Mouse (Mus musculus): ENCODE measurements around the gene Papln. TPM values are rescaled to one million over a fixed set of nuclear protein-coding genes. Genes with fewer than 3 reads are reported as not detected.

Gene Papln
- polyA plus RNA-seq (2015; fragmentation: Nextera tagmentation; extraction: Ambion mirVana) = 2.2 and 2.8 TPM in 2 replicates

- peaks cover 4% of the 10 kb centered on the region; the same call in 1 of the 2 replicates for H3K27me3 ChIP-seq
- H3K9ac ChIP-seq = peak within 1 kb of the TSS; percentile 62
- peaks cover 58% of the 10 kb centered on the region for H3K4me1 ChIP-seq
- WGBS = 12% methylated on average over 25 of the region's 31 CpGs
- H3K4me2 ChIP-seq = peak within 1 kb of the TSS; percentile 74
- peak within 1 kb of the TSS; percentile 57; the same call in 1 of the 2 replicates for H3K27ac ChIP-seq
- ATAC-seq (ENCODE audit: insufficient number of reproducible peaks, insufficient read depth, low FRiP score, low TSS enrichment, low read depth) = 0 out of 2 replicates have a peak, but pooled peaks have one; percentile 7
- no peaks in the 10 kb centered on the region for H3K36me3 ChIP-seq
- H3K4me3 ChIP-seq = peak within 1 kb of the TSS; percentile 42
- H3K9me3 ChIP-seq = no peaks in the 10 kb centered on the region
These were observed at the start of gene Papln for GRCm38 (mm10) chr12:83763311-83764043. Papln (plus strand) TSS chr12:83763634.

DNA sequence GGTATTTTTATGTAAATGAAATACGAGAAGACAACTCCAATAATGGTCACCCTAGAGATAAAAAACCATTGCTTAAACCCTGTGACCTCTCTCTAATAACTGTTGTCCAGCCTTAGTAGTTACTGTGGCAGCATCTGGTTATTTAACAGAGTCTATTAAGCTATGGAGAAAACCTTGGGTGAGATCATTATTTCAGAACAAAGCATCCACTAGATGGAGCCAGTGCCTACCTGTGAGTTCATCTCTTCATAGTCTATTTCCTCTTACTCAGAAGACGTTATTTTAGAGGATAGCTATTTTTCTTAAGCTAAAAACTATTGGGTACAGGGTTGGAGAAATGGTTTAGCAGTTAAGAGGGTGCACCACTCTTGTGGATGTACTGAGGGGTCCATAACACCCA, 49.7 kb upstream of the Papln start:
- Histone ChIP-seq H3K9me3 (no peaks in the 10 kb centered on the region), H3K4me3 (no peak overlapping the region), H3K27ac (no peak overlapping the region), H3K36me3 (peaks cover 67% of the 10 kb centered on the region), H3K27me3 (no peaks in the 10 kb centered on the region), H3K4me1 (no peaks in the 10 kb centered on the region), H3K4me2 (no peak overlapping the region), H3K9ac (no peak overlapping the region)
- no peak for ATAC-seq (ENCODE audit: insufficient number of reproducible peaks, insufficient read depth, low FRiP score, low TSS enrichment, low read depth)
- 42% methylated on average over 2 of the region's 2 CpGs for WGBS

- H3K9me3 ChIP-seq = no peaks in the 10 kb centered on the region
- WGBS = 89% methylated on average over 15 of the region's 15 CpGs
- ATAC-seq (ENCODE audit: insufficient number of reproducible peaks, insufficient read depth, low FRiP score, low TSS enrichment, low read depth) = no peak
- H3K4me3 ChIP-seq = no peak overlapping the region
- H3K27me3 ChIP-seq = no peaks in the 10 kb centered on the region
- peaks cover 9% of the 10 kb centered on the region for H3K4me1 ChIP-seq
- H3K36me3 ChIP-seq = peaks cover 71% of the 10 kb centered on the region
- no peak overlapping the region for H3K4me2 ChIP-seq
- H3K9ac ChIP-seq = no peak overlapping the region
- H3K27ac ChIP-seq = no peak overlapping the region
These were observed 46.8 kb upstream of the Papln start for GRCm38 (mm10) chr12:83716416-83717184.

DNA sequence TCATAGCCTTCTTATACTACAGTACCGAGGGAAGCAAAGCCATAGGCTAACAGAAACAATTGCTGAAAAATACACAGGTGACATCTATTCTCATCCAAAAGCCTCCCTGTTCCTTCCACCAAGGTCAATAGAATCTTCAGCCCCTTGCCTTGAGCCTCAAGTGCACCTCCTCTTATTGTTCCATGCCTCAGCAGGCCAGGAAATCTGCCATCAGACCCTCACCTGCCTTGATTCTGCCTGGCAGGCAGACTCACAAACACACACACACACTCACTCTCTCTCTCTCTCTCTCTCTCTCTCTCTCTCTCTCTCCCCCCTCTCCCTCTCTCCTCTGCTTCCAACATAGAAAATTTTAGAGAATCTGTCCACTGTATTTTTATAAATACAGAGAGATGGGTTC, 44.0 kb upstream of the Papln start:
- 97% methylated on average over 1 of the region's 1 CpGs for WGBS
- H3K27me3 ChIP-seq = no peaks in the 10 kb centered on the region
- peaks cover 72% of the 10 kb centered on the region for H3K36me3 ChIP-seq
- peaks cover 9% of the 10 kb centered on the region for H3K4me1 ChIP-seq
- H3K9ac ChIP-seq = no peak overlapping the region
- no peak overlapping the region for H3K27ac ChIP-seq
- H3K4me3 ChIP-seq = no peak overlapping the region
- no peak for ATAC-seq (ENCODE audit: insufficient number of reproducible peaks, insufficient read depth, low FRiP score, low TSS enrichment, low read depth)
- H3K9me3 ChIP-seq = no peaks in the 10 kb centered on the region
- H3K4me2 ChIP-seq = no peak overlapping the region

GRCm38 (mm10) chr12:83721281-83721680, 42.2 kb upstream of the Papln start:
- Histone ChIP-seq H3K9ac (no peak overlapping the region), H3K9me3 (no peaks in the 10 kb centered on the region), H3K27me3 (no peaks in the 10 kb centered on the region), H3K36me3 (peaks cover 74% of the 10 kb centered on the region), H3K4me1 (peaks cover 9% of the 10 kb centered on the region), H3K27ac (peak overlapping the region; percentile 74), H3K4me3 (no peak overlapping the region), H3K4me2 (no peak overlapping the region)
- WGBS = 38% methylated on average over 6 of the region's 6 CpGs
- ATAC-seq (ENCODE audit: insufficient number of reproducible peaks, insufficient read depth, low FRiP score, low TSS enrichment, low read depth) = peak; percentile 67

- Histone ChIP-seq H3K4me2 (no peak overlapping the region), H3K27me3 (no peaks in the 10 kb centered on the region), H3K9ac (no peak overlapping the region), H3K4me1 (peaks cover 9% of the 10 kb centered on the region), H3K27ac (no peak overlapping the region), H3K9me3 (no peaks in the 10 kb centered on the region), H3K4me3 (no peak overlapping the region), H3K36me3 (peaks cover 68% of the 10 kb centered on the region)
- no peak for ATAC-seq (ENCODE audit: insufficient number of reproducible peaks, insufficient read depth, low FRiP score, low TSS enrichment, low read depth)
- WGBS = 78% methylated on average over 3 of the region's 3 CpGs
These were observed 40.4 kb upstream of the Papln start for GRCm38 (mm10) chr12:83723037-83723436.

- Histone ChIP-seq H3K27ac (no peak overlapping the region), H3K4me3 (no peak overlapping the region), H3K9me3 (no peaks in the 10 kb centered on the region), H3K27me3 (no peaks in the 10 kb centered on the region), H3K4me1 (no peaks in the 10 kb centered on the region), H3K9ac (no peak overlapping the region), H3K4me2 (no peak overlapping the region), H3K36me3 (peaks cover 83% of the 10 kb centered on the region)
- ATAC-seq (ENCODE audit: insufficient number of reproducible peaks, insufficient read depth, low FRiP score, low TSS enrichment, low read depth) = no peak
- 87% methylated on average over 12 of the region's 12 CpGs for WGBS
These were observed 36.7 kb upstream of the Papln start for GRCm38 (mm10) chr12:83726510-83727308.

DNA sequence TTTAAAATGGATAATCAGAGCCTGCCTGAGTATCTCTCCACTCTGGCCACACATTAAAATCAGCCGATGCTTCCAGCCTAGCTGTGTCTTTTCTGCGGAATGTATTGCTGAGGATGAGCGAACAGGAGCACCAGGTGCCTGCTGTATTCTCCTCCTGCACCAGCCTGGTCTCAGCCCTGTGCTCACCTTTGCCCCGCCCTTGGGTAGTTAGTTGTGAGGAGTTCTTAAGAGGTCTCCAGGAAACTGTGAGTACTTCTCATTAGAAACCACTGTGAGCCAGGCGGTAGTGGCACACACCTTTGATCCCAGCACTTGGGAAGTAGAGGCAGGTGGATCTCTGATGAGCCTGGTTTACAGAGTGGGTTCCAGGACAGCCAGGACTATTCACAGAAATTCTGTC, 31.2 kb upstream of the Papln start:
- Histone ChIP-seq H3K9me3 (no peaks in the 10 kb centered on the region), H3K4me1 (no peaks in the 10 kb centered on the region), H3K27me3 (no peaks in the 10 kb centered on the region), H3K36me3 (peaks cover 94% of the 10 kb centered on the region), H3K9ac (no peak overlapping the region), H3K27ac (no peak overlapping the region), H3K4me2 (no peak overlapping the region), H3K4me3 (no peak overlapping the region)
- WGBS = 91% methylated on average over 5 of the region's 5 CpGs
- ATAC-seq (ENCODE audit: insufficient number of reproducible peaks, insufficient read depth, low FRiP score, low TSS enrichment, low read depth) = no peak

DNA sequence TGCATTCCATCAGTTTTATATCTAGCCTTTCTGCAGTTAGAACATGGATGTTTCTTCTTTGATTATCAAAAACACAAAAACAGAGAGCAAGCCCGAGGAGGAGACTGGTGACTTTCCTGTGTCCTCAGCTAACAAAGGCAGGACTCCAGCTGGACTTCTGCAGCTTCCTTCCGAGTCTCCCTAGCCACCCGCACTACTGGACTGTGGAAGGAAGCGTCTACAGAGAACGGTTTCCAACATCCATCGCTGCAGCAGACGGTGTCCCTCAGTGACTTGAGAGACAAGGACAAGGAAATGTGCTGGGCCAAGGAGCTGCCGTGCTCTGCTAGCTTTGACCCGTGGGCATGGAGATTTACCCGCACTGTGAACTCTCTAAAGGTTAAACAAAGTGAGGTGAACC, 29.4 kb upstream of the Papln start:
- Histone ChIP-seq H3K27me3 (no peaks in the 10 kb centered on the region), H3K36me3 (peaks cover 85% of the 10 kb centered on the region), H3K27ac (no peak overlapping the region), H3K4me3 (no peak overlapping the region), H3K9ac (no peak overlapping the region), H3K9me3 (no peaks in the 10 kb centered on the region), H3K4me2 (no peak overlapping the region), H3K4me1 (no peaks in the 10 kb centered on the region)
- ATAC-seq (ENCODE audit: insufficient number of reproducible peaks, insufficient read depth, low FRiP score, low TSS enrichment, low read depth) = no peak
- 93% methylated on average over 10 of the region's 10 CpGs for WGBS

DNA sequence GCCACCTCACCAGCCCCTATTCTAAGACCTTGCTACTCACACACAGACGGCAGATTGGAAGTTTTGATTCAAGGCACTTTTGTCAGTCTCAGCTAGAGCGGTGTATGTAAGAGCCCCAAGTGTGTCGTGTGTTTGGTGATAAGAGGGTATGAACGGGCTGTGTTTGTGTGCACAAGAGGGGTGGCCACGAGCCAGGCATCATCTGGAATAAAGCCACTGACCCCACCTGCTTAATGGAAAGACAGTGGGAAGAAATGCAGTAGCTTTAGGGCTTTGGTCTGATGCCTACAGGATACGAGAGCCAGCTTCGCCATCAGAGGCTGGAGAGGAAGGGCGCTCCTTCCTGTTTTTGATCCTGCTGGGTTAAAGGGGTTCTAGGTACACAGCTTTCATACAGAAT, 27.2 kb upstream of the Papln start:
- Histone ChIP-seq H3K4me2 (no peak overlapping the region), H3K4me1 (no peaks in the 10 kb centered on the region), H3K4me3 (no peak overlapping the region), H3K27ac (no peak overlapping the region), H3K27me3 (no peaks in the 10 kb centered on the region), H3K9ac (no peak overlapping the region), H3K9me3 (no peaks in the 10 kb centered on the region), H3K36me3 (peaks cover 68% of the 10 kb centered on the region)
- WGBS = 90% methylated on average over 8 of the region's 8 CpGs
- no peak for ATAC-seq (ENCODE audit: insufficient number of reproducible peaks, insufficient read depth, low FRiP score, low TSS enrichment, low read depth)

DNA sequence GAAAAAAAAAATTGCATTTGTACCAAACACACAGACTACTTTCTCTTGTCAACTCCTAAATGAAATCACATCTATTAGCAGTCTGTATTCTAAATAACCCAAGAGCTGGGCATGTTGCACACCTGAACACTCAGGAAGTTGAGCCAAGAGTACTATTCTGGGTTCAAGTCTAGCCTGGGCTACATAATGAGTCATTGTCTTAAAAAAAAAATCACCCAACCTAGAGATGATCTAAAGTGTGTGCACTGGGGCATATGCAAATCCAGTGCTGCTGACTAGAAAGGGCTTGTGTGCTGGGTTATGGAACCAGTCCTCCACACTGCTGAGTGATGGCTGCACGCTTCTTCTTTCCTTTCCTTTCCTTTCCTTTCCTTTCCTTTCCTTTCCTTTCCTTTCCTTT, 24.8 kb upstream of the Papln start:
- no peak overlapping the region for H3K9ac ChIP-seq
- H3K4me3 ChIP-seq = no peak overlapping the region
- H3K27me3 ChIP-seq = no peaks in the 10 kb centered on the region
- no peak overlapping the region for H3K27ac ChIP-seq
- ATAC-seq (ENCODE audit: insufficient number of reproducible peaks, insufficient read depth, low FRiP score, low TSS enrichment, low read depth) = no peak
- H3K9me3 ChIP-seq = no peaks in the 10 kb centered on the region
- H3K4me2 ChIP-seq = no peak overlapping the region
- H3K36me3 ChIP-seq = peaks cover 45% of the 10 kb centered on the region
- H3K4me1 ChIP-seq = no peaks in the 10 kb centered on the region
- WGBS = 85% methylated on average over 1 of the region's 1 CpGs

All from embryonic facial prominence, embryonic 13.5 days (tissue).